In genomic region chr6:57063730-57064129, GRCm38 (mm10) we compare ENCODE assay signal across 13 mouse cellular contexts. TPM values are rescaled to one million over a fixed set of nuclear protein-coding genes. Genes with fewer than 3 reads are reported as not detected.
DNase-seq lines count a peak whose midpoint lies in the region; ATAC-seq and TF ChIP-seq lines count a peak whose summit lies in the region.
"Had no signal": no experiment of that assay in that cellular context is flagged by ENCODE, and none has a peak within 500 bp of the region (broad histone marks: within the 10 kb centered on the region; RNA-seq: fewer than 3 reads in every experiment).

No protein-coding gene starts in this region.

- CTCF ChIA-PET in Patski (lab: Charles Lee), result no interaction called here

- H3K27me3 ChIP-seq in heart, embryonic 10.5 days (ENCODE audit: insufficient read depth, poor library complexity, severe bottlenecking), result no peaks in the 10 kb centered on the region
- peaks cover 12% of the 10 kb centered on the region for H3K27me3 ChIP-seq in Patski
- H3K27me3 ChIP-seq: limb, embryonic 12.5 days; midbrain, embryonic 12.5 days; stomach, embryonic 15.5 days had no signal

- peak; percentile 2 to 14 for DNase-seq in heart, adult 18-20 months
- no peak for DNase-seq in heart, embryonic 10.5 days (ENCODE audit: low spot score)
- DNase-seq in lung, postnatal 36 days, result peak; percentile 0
- DNase-seq in lung, postnatal 25 days (ENCODE audit: low spot score), result no peak
- no peak for DNase-seq in Patski (ENCODE audit: low read depth, low spot score)
- DNase-seq in kidney, postnatal 14 days, result peak; percentile 29
- no peak for DNase-seq in cerebellum, postnatal 36 days
- DNase-seq: gastrocnemius, postnatal 36 days had no signal

- in situ Hi-C loops in Patski (cut with MboI; ENCODE audit: low pct_unique_long_range_greater_than_20kb), result loop anchor here (10.0 kb wide), 2 partner anchors 51 to 249 kb away; no protein-coding TSS in a partner anchor

- POLR2A ChIA-PET in Patski (lab: Charles Lee), result no interaction called here

- no peak for ATAC-seq in Patski
- ATAC-seq in erythroid progenitor cell, adult 5-6 weeks (replicated peaks; ENCODE audit: low FRiP score, poor library complexity, severe bottlenecking), result no peak
- ATAC-seq: intestine, embryonic 16.5 days had no signal

- H3K36me3 ChIP-seq in heart, embryonic 10.5 days, result no peaks in the 10 kb centered on the region
- H3K36me3 ChIP-seq: limb, embryonic 12.5 days; midbrain, embryonic 12.5 days; stomach, embryonic 15.5 days had no signal

- TF ChIP-seq CTCF in Patski (IDR thresholded peaks at IDR 0.05), result peak; percentile 16

- H3K27ac ChIP-seq in heart, embryonic 10.5 days, result no peak overlapping the region
- H3K27ac ChIP-seq: limb, embryonic 12.5 days; midbrain, embryonic 12.5 days; stomach, embryonic 15.5 days had no signal

- H3K9me3 ChIP-seq in heart, embryonic 10.5 days, result no peaks in the 10 kb centered on the region
- H3K9me3 ChIP-seq: limb, embryonic 12.5 days; midbrain, embryonic 12.5 days; stomach, embryonic 15.5 days had no signal

- H3K4me3 ChIP-seq in heart, embryonic 10.5 days, result no peak overlapping the region
- H3K4me3 ChIP-seq: limb, embryonic 12.5 days; midbrain, embryonic 12.5 days; stomach, embryonic 15.5 days had no signal

- no peaks in the 10 kb centered on the region for H3K4me1 ChIP-seq in heart, embryonic 10.5 days
- H3K4me1 ChIP-seq: limb, embryonic 12.5 days; midbrain, embryonic 12.5 days; stomach, embryonic 15.5 days had no signal

RNA-seq across cellular contexts. Expression of gene Vmn1r9, which starts 2.9 kb away (rescaled TPM):
- not detected for total RNA-seq in heart, adult 18-20 months (2021)
- not detected in 2 replicates for polyA plus RNA-seq in heart, embryonic 10.5 days (2016; fragmentation: Nextera tagmentation; extraction: Ambion mirVana)
- polyA plus RNA-seq in Patski (2021), result not detected
- not detected in 2 replicates for total RNA-seq in erythroid progenitor cell, adult 5-6 weeks (2015; ENCODE audit: low replicate concordance)
- not detected in 2 replicates for total RNA-seq in erythroid progenitor cell, adult 5-6 weeks (2017; ENCODE audit: low replicate concordance)
- total RNA-seq: gastrocnemius, postnatal 36 days had no signal
- polyA plus RNA-seq: intestine, embryonic 16.5 days; limb, embryonic 12.5 days; midbrain, embryonic 12.5 days; stomach, embryonic 15.5 days had no signal

RNA-seq across cellular contexts. Expression of gene Vmn1r8, which starts 31.6 kb away (rescaled TPM):
- total RNA-seq in heart, adult 18-20 months (2021), result not detected
- polyA plus RNA-seq in heart, embryonic 10.5 days (2016; fragmentation: Nextera tagmentation; extraction: Ambion mirVana), result not detected in 2 replicates
- polyA plus RNA-seq in Patski (2021), result not detected
- total RNA-seq in erythroid progenitor cell, adult 5-6 weeks (2015; ENCODE audit: low replicate concordance), result not detected in 2 replicates
- 0.39 TPM in 1 of 2 replicates, not detected in the other for total RNA-seq in erythroid progenitor cell, adult 5-6 weeks (2017; ENCODE audit: low replicate concordance)
- total RNA-seq: gastrocnemius, postnatal 36 days had no signal
- polyA plus RNA-seq: intestine, embryonic 16.5 days; limb, embryonic 12.5 days; midbrain, embryonic 12.5 days; stomach, embryonic 15.5 days had no signal

RNA-seq across cellular contexts. Expression of gene Vmn1r7, which starts 38.6 kb away (rescaled TPM):
- not detected for total RNA-seq in heart, adult 18-20 months (2021)
- not detected in 2 replicates for polyA plus RNA-seq in heart, embryonic 10.5 days (2016; fragmentation: Nextera tagmentation; extraction: Ambion mirVana)
- polyA plus RNA-seq in Patski (2021), result not detected
- not detected in 2 replicates for total RNA-seq in erythroid progenitor cell, adult 5-6 weeks (2015; ENCODE audit: low replicate concordance)
- not detected in 2 replicates for total RNA-seq in erythroid progenitor cell, adult 5-6 weeks (2017; ENCODE audit: low replicate concordance)
- total RNA-seq: gastrocnemius, postnatal 36 days had no signal
- polyA plus RNA-seq: intestine, embryonic 16.5 days; limb, embryonic 12.5 days; midbrain, embryonic 12.5 days; stomach, embryonic 15.5 days had no signal

RNA-seq across cellular contexts. Expression of gene Vmn1r10, which starts 45.5 kb away (rescaled TPM):
- total RNA-seq in heart, adult 18-20 months (2021), result not detected
- polyA plus RNA-seq in heart, embryonic 10.5 days (2016; fragmentation: Nextera tagmentation; extraction: Ambion mirVana), result not detected in 2 replicates
- not detected for polyA plus RNA-seq in Patski (2021)
- not detected in 2 replicates for total RNA-seq in erythroid progenitor cell, adult 5-6 weeks (2015; ENCODE audit: low replicate concordance)
- total RNA-seq in erythroid progenitor cell, adult 5-6 weeks (2017; ENCODE audit: low replicate concordance), result not detected in 2 replicates
- total RNA-seq: gastrocnemius, postnatal 36 days had no signal
- polyA plus RNA-seq: intestine, embryonic 16.5 days; limb, embryonic 12.5 days; midbrain, embryonic 12.5 days; stomach, embryonic 15.5 days had no signal

Comparison
In these comparisons a context has a peak if more than half of its experiments do, and no peak if none do; other contexts are left out.
1. DNase-seq: peak in heart, adult 18-20 months (2 of 2), lung, postnatal 36 days (single experiment) and kidney, postnatal 14 days (single experiment); none in heart, embryonic 10.5 days (single experiment), lung, postnatal 25 days (single experiment), Patski (single experiment) and cerebellum, postnatal 36 days (0 of 2).